Mouse (Mus musculus): ENCODE data around the gene Zfp62.

Gene Zfp62

DNA sequence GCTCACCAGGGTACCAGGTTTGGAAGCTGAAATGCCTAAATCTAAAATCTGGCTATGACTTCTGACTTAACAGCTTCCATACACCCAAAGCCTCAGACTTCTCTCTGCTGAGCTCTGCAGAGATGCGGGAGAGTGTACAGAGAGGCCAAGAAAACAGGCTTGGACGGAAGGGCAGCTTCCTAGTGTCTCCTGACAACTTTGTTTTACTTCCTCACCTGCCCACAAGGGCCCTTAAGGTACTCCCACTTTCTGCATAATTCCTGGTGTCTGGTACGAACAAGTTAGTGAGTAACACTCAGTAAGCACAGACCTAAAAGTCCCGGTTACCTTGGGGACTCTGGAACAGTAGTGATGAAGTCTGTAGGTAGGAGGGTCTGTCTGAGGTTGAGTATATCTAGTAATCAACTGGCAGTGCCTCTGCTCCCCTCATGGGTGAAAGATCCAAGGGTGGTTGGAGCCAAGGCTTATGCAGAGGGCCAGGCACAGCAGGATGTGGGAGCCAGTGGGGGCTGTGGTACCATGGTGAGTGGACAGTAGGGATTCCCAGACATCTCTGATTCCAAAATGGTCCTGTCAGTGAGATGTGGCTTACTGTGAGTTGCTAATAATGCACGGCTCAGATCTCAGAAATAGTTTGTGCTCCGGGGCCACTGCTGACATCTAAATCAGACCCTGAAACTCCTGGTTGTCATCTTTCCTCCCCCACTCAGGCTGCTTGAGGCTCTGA, 46.0 kb downstream of the Zfp62 start:
- no peak for DNase-seq (ENCODE audit: low spot score)

DNA sequence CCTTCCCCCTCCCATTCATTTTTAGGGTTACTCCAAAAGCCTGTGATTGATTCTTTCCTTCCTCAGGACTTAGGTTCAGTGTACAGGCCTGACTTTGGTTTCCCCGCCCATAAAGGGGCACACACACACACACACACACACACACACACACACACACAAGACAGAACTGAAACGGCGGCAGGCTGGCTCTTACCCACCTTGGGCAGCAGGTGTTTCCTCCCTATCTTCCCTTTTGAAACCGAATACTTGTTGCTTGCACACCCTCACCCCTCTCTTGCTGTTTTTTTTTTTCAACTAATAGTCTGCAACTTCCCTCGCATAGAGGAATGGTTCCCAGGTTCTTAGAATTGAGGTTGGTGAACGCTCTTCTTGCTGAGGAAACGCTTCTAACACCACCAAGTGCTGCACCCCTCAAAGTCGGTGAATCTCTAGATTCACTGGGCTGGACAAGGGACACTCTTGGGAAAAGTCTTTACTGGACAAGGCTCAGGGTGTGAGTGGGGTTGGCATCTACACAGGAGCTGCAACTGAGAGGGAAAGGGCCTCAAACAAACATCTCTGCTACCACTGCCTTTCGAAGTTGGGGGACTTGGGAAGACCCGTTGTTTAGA, 46.8 kb downstream of the Zfp62 start:
- no peak for DNase-seq (ENCODE audit: low spot score)

DNA sequence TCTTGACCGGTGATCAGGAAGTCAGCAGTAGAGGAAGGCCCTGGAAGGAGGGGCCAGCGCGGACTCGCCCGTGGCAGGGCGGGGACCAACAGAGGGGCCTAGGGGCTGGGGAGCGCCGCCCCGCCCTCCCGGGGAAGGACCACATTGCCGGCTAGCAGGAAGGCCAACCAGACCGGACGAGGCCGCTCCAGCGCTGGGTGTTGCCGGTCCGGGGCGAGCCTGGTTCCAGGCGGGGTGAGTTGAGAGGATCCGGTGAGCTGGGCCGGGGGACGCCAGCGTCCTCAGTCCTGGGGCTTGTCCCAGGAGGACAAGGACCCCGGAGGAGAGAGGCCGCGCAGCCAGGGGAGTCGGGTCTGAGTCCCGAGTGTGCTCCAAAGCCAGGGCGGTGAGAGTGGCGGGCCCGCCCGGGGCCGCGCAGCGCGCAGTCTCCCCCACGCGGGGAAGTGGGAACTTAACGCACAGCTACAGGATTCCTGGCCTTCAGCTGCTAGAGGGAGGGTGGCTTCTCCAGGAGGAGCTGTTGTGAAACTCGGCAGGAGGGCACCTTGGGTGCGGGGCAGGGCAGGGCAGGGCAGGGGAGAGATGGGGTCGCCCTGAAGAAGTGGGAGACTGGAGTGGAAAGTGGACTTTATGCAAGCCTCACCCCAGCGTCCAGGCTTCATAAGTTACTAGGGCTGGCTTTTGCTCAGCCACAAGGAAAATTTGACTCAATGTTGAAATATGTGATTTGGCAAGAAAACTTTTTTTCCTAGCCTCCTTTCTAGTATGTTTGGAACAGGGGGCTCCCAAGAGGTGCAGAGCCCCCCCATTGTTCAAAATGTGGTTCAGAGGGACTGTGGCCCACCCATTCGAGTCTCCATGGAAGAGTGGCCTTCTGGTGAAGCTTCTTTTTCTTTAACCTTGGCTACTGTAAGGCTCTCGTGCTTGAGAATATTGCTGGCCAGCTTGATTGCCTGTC, 47.6 kb downstream of the Zfp62 start:
- DNase-seq (ENCODE audit: low spot score) = peak; percentile 91

DNA sequence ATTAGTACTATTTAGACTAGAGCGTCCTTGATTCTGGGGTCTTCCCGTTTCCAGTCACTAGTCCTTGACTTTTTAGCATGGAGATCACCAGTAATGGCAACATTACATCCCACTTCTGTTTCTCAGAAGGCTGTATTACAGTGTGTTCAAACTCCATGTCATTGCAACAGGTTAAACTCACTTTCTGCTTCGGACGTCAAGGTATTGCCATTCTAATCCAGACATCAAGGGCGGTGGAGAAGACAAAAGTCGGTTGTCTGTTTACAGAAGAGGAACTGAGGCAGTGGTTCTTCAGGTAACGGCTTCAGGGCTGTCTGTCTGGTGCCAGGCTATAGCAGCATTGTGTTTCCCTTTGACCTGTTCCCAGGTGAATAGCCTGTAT, 48.3 kb downstream of the Zfp62 start:
- no peak for DNase-seq (ENCODE audit: low spot score)

DNA sequence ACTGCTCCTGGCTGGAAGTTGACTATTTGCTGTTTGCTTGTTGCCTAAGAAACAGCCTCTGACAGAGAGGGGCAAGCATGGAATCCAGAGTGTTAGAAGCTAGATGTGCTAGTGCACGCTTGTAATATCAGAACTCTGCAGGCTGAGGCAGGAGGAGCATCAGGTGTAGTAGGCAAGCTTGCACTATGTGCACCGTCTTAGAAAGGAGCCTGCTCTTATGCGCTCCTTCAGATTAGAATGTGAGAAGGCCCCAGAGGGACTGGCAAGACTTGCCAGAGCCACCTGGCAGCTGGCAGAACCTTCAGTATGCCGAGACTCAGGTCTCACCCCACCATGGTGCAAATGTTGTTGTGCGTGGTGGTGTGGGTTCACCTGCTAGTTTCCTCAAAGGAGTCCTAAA, 49.0 kb downstream of the Zfp62 start:
- DNase-seq (ENCODE audit: low spot score) = no peak

DNA sequence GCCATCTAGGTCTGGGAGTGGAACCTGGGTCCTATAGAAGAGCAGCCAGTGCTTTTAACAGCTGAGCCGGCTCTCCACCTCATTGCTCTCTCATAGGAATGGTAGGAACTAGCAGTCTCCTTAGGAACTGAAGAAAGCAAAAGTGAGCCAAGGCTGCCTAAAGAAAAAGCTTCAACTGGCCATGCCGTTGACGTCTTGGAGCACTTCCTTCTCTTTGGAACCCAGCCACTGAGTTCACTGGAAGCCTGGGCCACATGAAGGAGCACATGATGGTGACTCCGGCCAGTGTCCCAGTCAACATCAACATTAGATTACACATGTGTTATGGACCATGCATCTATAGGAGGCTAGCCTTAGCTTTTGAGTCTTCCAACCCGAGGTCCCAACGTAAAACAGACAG, 49.9 kb downstream of the Zfp62 start:
- no peak for DNase-seq (ENCODE audit: low spot score)

DNA sequence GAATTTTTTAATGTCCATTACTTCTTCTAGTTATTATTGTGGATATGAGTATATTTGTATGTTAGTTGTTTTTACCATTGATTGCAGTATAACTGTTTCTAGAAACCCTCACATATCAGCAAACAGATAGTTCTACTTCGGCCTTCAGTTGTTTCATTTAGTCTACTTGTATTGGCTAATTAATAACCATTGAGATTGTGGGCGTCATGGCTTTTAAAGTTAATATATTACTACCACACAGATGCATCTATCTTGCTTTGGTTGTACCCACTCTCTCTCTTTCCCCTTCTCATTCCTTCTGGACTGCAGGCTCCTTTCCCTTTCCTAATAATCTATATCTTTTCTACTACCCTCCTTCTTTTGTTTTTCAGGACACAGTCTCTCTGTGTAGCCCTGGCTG, 56.2 kb downstream of the Zfp62 start:
- no peak for DNase-seq (ENCODE audit: low spot score)

DNA sequence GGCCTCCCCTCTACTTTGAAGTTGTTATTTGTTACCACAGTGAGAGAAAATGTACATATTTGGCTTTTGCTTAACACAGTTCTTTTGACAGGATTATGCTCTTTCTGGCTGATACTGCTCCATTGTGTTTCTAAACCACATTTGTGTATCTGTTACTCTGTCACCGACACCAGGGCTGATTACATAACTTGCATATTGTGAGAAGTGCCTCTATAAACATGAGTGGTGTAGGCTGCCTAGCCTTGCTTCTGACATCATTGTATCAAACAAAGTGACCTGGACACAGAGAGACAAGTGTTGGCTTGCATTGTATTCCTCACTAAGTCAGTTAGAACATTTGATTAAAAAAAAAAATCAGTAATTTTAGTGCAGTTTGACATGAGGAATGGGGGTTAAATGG, 56.7 kb downstream of the Zfp62 start:
- DNase-seq (ENCODE audit: low spot score) = no peak

DNA sequence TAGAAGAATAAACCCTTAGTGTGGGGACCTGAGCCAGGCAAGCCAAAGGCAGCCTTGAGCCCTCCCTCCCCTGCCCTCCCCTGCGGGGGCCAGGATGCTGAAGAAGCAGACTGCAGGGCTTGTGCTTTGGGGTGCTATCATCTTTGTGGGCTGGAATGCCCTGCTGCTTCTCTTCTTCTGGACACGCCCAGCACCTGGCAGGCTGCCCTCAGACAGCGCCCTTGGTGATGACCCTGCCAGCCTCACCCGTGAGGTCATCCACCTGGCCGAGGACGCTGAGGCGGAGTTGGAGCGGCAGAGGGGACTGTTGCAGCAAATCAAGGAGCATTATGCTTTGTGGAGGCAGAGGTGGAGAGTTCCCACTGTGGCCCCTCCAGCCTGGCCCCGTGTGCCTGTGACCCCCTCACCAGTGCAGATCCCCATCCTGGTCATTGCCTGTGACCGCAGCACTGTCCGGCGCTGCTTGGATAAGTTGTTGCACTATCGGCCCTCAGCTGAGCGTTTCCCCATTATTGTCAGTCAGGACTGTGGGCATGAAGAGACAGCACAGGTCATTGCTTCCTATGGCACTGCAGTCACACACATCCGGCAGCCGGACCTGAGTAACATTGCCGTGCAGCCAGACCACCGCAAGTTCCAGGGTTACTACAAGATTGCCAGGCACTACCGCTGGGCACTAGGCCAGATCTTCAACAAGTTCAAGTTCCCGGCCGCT, 57.7 kb downstream of the Zfp62 start:
- DNase-seq (ENCODE audit: low spot score) = peak; percentile 78

DNA sequence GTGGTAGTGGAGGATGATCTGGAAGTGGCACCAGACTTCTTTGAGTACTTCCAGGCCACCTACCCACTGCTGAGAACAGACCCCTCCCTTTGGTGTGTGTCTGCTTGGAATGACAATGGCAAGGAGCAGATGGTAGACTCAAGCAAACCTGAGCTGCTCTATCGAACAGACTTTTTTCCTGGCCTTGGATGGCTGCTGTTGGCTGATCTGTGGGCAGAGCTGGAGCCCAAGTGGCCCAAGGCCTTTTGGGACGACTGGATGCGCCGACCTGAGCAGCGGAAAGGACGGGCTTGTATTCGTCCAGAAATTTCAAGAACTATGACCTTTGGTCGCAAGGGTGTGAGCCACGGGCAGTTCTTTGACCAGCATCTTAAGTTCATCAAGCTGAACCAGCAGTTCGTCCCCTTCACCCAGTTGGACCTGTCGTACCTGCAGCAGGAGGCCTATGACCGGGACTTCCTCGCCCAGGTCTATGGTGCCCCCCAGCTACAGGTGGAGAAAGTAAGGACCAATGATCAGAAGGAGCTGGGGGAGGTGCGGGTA, 58.3 kb downstream of the Zfp62 start:
- DNase-seq (ENCODE audit: low spot score) = no peak

DNA sequence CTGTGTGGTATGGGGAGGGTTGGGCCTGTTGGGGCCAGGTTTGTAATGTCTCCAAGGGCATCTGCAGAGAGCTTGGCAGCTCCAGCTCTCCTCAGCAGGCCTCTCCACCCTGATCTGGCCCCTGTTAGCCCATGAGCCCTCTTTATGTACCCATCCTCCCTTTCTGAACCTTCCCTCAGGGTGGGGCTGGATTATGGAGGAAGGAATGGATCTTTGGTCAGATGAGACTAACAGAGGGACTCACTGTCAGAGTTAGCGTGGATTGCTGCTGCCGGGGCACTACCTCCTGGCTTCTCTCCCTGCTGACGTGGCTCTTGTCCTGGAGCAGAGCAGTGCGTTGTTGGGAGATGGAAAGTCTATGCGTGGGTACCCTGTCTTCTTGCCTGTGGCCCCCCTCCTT, 59.2 kb downstream of the Zfp62 start:
- no peak for DNase-seq (ENCODE audit: low spot score)

DNA sequence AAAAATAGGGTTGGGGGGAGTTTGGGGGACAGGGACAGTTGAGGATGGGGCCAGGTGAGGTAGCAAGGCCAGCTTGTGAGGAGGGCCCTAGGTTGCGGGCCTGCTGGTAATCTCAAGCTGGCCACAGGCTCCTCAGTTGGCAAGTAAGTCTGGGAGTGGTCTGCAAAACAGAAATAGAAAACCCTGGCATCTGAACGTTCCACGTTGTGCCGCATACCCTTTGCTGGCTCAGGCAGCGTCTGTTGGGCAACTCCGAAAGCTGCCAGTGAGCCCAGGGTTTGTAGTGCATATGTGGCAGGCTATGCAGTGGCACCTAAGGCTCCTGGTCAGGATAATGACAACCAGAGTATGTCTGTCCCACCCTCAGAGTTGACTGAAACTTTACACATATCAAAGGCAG, 60.1 kb downstream of the Zfp62 start:
- no peak for DNase-seq (ENCODE audit: low spot score)

DNA sequence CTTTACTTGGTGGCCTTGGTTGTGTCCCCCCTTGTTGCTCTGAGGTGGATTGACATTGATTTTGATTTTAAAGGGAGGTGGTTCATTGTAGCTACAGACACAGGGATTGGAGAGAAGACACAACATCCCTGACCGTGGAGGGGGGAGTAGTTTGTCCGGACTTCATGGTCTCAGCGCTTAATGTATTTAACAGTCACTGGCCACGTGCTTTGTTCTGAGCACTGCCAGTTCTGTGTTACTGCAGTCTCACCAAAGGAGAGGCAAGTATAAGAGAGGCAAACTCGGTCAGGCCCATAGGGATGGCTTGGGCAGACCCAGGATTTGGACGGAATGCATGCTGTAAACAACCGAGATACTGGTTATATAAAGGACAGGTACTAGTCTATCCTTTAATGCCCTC, 61.0 kb downstream of the Zfp62 start:
- DNase-seq (ENCODE audit: low spot score) = no peak

DNA sequence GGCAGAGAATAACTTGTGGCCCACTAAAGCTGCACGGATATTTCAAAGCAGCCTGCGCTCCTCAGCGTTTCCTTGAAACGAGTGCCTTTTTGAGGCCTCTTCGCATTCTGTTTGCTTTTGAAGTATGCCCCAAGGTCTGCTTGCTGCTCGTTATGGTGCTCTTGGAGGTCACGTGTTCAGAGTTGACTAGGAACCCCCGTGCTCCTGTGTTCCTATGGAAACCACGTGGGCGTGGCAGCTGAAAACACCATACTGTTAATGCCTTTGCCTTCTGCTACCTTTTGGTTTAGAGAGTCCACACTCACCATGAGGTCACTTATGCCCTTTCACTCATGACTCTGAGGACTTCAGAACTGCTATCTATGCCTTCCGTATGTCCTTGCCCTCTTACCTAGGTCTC, 61.5 kb downstream of the Zfp62 start:
- no peak for DNase-seq (ENCODE audit: low spot score)

DNA sequence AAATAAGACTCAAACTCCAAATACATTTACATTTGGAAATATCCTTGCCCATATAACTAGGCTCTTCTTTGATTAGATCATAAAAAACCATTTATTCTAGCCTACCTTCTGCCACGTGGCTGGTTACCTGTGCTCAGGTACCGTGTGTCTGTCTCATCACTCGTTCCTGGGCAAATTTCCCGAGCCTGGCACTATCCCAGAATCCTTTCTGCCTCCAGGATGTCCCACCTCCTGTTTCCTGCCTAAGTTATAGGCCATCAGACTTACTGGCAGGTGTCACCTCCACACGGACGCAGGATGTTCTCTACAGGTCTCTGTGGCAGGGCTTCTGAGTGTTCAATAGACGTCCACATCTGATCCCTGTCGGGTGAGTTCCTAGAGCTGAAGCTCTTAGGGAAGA, 62.0 kb downstream of the Zfp62 start:
- DNase-seq (ENCODE audit: low spot score) = no peak

DNA sequence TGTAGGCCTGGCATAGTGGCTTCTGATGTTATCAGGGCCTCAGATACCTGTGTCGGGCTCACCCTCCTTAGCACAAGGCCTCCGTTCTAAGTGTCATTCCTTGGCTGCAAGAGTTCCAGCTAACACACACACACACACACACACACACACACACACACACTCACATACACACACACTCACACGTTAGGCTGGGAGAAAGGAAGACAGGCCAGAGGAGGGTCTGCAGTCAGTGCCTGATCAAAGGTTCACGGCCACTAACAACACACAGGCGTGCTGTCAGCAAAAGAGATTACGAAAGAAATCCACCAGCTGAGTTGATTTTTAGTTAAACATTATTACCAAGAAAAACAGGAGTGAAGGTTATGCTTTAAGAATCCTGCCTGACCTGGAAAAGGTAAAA, 63.6 kb downstream of the Zfp62 start:
- no peak for DNase-seq (ENCODE audit: low spot score)

DNA sequence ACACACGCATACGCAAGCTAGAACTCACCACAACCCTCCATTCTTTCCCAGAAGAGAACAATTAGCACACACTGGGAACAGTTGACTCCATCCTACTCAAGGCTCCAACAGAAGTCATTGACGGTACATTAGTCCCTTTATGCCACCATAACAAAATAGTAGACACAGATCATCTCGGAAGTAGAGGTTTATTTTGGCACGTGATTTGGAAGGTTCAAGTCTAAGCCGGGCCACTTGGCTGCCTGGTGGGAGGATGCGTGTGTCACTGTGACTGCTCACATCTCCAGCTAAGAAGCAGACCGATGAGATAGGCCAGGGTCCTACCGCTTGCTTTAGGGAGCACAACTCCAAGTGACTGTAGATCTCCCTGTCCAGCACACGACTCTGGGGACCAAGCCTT, 64.2 kb downstream of the Zfp62 start:
- DNase-seq (ENCODE audit: low spot score) = no peak

DNA sequence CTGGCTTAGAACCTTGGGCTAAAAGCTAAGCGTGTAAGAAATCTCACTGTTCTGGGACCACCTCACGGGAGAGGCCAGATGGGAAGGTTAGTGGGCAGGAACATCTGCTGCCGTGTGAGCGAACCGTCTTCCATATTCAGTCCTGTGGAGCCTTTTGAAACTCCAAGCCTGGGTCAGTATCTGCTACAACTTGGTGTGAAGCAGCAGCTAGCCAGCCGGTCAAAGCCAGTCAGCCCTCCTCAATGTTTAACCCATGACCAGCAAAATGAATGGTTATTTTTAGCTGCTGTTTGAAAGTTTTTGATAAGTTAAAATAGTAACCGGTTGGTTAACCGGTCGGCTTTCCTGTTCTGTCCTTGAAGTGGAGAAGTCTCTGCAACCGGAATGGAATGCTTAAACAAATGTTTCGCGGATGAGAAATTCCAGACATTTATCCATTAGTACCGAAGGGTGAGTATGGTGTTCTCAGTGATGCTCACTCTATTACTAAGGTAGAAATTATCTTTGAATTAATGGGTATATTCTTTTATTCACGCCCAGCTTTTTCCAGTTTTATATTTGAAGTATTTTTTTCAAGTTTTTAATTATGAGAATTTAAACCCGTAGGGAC, 65.0 kb downstream of the Zfp62 start:
- DNase-seq (ENCODE audit: low spot score) = no peak

All from ovary, postnatal 36 days (tissue).